Mouse (Mus musculus) ES-Bruce4 (cell line): ENCODE results near the gene Zfp511.

Source experiments
- CTCF ChIP-seq: IDR thresholded peaks from one replicate; pipeline ENCODE4 v1.8.1; 2011; ENCODE audit warnings: low read depth, low read length
- EP300 ChIP-seq: IDR thresholded peaks from 2 replicates; pipeline ENCODE4 v1.6.1; 2011; ENCODE audit warnings: low read depth, low read length; ENCODE audit not compliant: insufficient read depth
- POLR2A ChIP-seq: IDR thresholded peaks from one replicate; pipeline ENCODE4 v1.8.1; 2011; ENCODE audit warnings: low read length; ENCODE audit not compliant: insufficient read depth

- TF ChIP-seq CTCF (no peak), POLR2A (no peak), EP300 (no peak)
These were observed 47.9 kb upstream of the Zfp511 start for GRCm38 (mm10) chr7:139988272-139988671.
